In the genomic region with DNA sequence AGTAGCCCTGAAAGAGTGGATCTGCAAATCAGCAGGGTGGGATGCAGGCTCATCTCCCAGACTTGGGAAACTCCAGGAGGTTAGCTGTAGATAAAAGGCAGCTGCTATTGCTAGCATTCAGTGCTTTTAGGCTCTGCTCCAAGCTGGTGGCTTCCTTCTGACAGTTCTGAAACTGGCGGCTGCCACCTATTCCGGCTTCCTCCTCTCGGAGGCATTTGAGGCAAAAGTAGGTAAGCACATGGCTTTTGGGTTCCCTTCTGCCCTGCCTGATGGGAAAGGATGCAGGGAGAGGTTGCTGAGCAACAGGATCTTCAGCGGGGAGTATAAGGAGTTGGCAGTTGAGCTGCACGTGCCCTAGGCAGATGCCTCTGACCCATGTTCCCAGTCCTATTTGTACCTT, we compare ENCODE assay signal across 9 mouse cellular contexts.
DNase-seq lines count a peak whose midpoint lies in the region; ATAC-seq lines count a peak whose summit lies in the region.
"Had no signal": no experiment of that assay in that cellular context is flagged by ENCODE, and none has a peak within 500 bp of the region (broad histone marks: within the 10 kb centered on the region; RNA-seq: fewer than 3 reads in every experiment).

No protein-coding gene starts in this region.

- H3K27me3 ChIP-seq in forebrain, embryonic 16.5 days (replicated peaks; ENCODE audit: control insufficient read depth, insufficient read depth, low read length): no peaks in the 10 kb centered on the region
- H3K27me3 ChIP-seq: CH12.LX had no signal

- 18% methylated on average over 5 of the region's 5 CpGs for WGBS in forebrain, embryonic 16.5 days

- H3K36me3 ChIP-seq in forebrain, embryonic 16.5 days (ENCODE audit: control insufficient read depth, insufficient read depth): no peaks in the 10 kb centered on the region

- peak; percentile 22 for DNase-seq in layer of hippocampus, adult 11-12 months (ENCODE audit: low spot score)
- DNase-seq in layer of hippocampus, postnatal 25 days (ENCODE audit: extremely low spot score in 1 of 2, low spot score in 1 of 2): no peak
- peak; percentile 23 to 28 for DNase-seq in left cerebral cortex, postnatal 36 days (ENCODE audit: low spot score in 2 of 2)
- peak; percentile 28 for DNase-seq in right cerebral cortex, postnatal 4 days
- no peak for DNase-seq in kidney, postnatal 36 days
- DNase-seq in kidney, adult 11 months: no peak

- H3K4me1 ChIP-seq in forebrain, embryonic 16.5 days (replicated peaks; ENCODE audit: control insufficient read depth, insufficient read depth, low read length): peaks cover 40% of the 10 kb centered on the region

- intact Hi-C loops in left cerebral cortex, postnatal 36 days (cut with DNase I): no loop called here

- H3K27ac ChIP-seq in forebrain, embryonic 16.5 days (ENCODE audit: low read length): peak overlapping the region; percentile 8; the same call in 1 of the 2 replicates

- H3K9me3 ChIP-seq in forebrain, embryonic 16.5 days (ENCODE audit: control insufficient read depth, low read length): no peaks in the 10 kb centered on the region

- H3K9ac ChIP-seq in forebrain, embryonic 16.5 days (replicated peaks; ENCODE audit: low read depth, low read length): no peak overlapping the region

- ATAC-seq in forebrain, embryonic 16.5 days: no peak
- ATAC-seq in megakaryocyte, adult 5-6 weeks (ENCODE audit: poor library complexity, severe bottlenecking): no peak

- H3K4me2 ChIP-seq in forebrain, embryonic 16.5 days (ENCODE audit: low read length): no peak overlapping the region

- H3K4me3 ChIP-seq in forebrain, embryonic 16.5 days (replicated peaks; ENCODE audit: low read length): no peak overlapping the region

Comparison
In these comparisons a context has a peak if more than half of its experiments do, and no peak if none do; other contexts are left out.
1. DNase-seq: peak in layer of hippocampus, adult 11-12 months (single experiment), left cerebral cortex, postnatal 36 days (2 of 2) and right cerebral cortex, postnatal 4 days (single experiment); none in layer of hippocampus, postnatal 25 days (0 of 2), kidney, postnatal 36 days (0 of 2) and kidney, adult 11 months (single experiment).